Mouse (Mus musculus) thymus, postnatal 14 days (tissue): ENCODE measurements around the gene Mtmr12.

ENCODE experiments used
- DNase-seq: peaks from one replicate; pipeline ENCODE4 v3.0.0; 2021

Gene Mtmr12

GRCm38 (mm10) chr15:12284794-12285534 lies 80.1 kb downstream of the Mtmr12 start:
- DNase-seq: peak; percentile 46

GRCm38 (mm10) chr15:12285535-12285809 lies 80.6 kb downstream of the Mtmr12 start:
- DNase-seq: no peak

GRCm38 (mm10) chr15:12290330-12290729 lies 85.5 kb downstream of the Mtmr12 start:
- no peak for DNase-seq

GRCm38 (mm10) chr15:12291757-12292156 lies 86.9 kb downstream of the Mtmr12 start:
- no peak for DNase-seq

- peak; percentile 18 for DNase-seq
These were observed 91.4 kb downstream of the Mtmr12 start for GRCm38 (mm10) chr15:12296228-12296627.

- no peak for DNase-seq
These were observed 93.5 kb downstream of the Mtmr12 start for GRCm38 (mm10) chr15:12298231-12298737.

GRCm38 (mm10) chr15:12301771-12302170 lies 96.9 kb downstream of the Mtmr12 start:
- DNase-seq: no peak

GRCm38 (mm10) chr15:12306188-12307071 lies 101.6 kb downstream of the Mtmr12 start:
- no peak for DNase-seq

- DNase-seq: no peak
These were observed 102.3 kb downstream of the Mtmr12 start for GRCm38 (mm10) chr15:12307114-12307513.

GRCm38 (mm10) chr15:12308539-12308938 lies 103.7 kb downstream of the Mtmr12 start:
- no peak for DNase-seq

- no peak for DNase-seq
These were observed 105.8 kb downstream of the Mtmr12 start for GRCm38 (mm10) chr15:12310676-12311075.

- no peak for DNase-seq
These were observed 106.6 kb downstream of the Mtmr12 start for GRCm38 (mm10) chr15:12311465-12311864.

GRCm38 (mm10) chr15:12313255-12313654 lies 108.4 kb downstream of the Mtmr12 start:
- no peak for DNase-seq

- no peak for DNase-seq
These were observed 109.8 kb downstream of the Mtmr12 start for GRCm38 (mm10) chr15:12314584-12314983.

- no peak for DNase-seq
These were observed 111.2 kb downstream of the Mtmr12 start for GRCm38 (mm10) chr15:12315996-12316395.

- DNase-seq: no peak
These were observed 112.5 kb downstream of the Mtmr12 start for GRCm38 (mm10) chr15:12317290-12317689.

GRCm38 (mm10) chr15:12318451-12318850 lies 113.6 kb downstream of the Mtmr12 start:
- no peak for DNase-seq

GRCm38 (mm10) chr15:12319889-12320288 lies 115.1 kb downstream of the Mtmr12 start:
- no peak for DNase-seq

- DNase-seq: no peak
These were observed 115.7 kb downstream of the Mtmr12 start for GRCm38 (mm10) chr15:12320441-12321090.

- peak; percentile 96 for DNase-seq
These were observed 116.4 kb downstream of the Mtmr12 start, which contains the start of gene Golph3 for GRCm38 (mm10) chr15:12321091-12321787. Gene Golph3, plus strand, starts transcription at chr15:12321450.

- DNase-seq: peak; percentile 66
These were observed 117.2 kb downstream of the Mtmr12 start, which contains the start of gene 1810049J17Rik for GRCm38 (mm10) chr15:12321788-12322621. Gene 1810049J17Rik, minus strand, starts transcription at chr15:12321899.
